Mouse (Mus musculus): ENCODE measurements around the gene Gm2974. TPM values are rescaled to one million over a fixed set of nuclear protein-coding genes. Genes with fewer than 3 reads are reported as not detected.
"Not testable (repeated sequence)": the region's sequence is repeated elsewhere in the genome, so short reads cannot be mapped to it uniquely, and the experiment has no call there.

Gene Gm2974
- polyA plus RNA-seq (2017; shearing (Covaris generic)): 1 to 10 TPM; 2.0 to 3.4 TPM

DNA sequence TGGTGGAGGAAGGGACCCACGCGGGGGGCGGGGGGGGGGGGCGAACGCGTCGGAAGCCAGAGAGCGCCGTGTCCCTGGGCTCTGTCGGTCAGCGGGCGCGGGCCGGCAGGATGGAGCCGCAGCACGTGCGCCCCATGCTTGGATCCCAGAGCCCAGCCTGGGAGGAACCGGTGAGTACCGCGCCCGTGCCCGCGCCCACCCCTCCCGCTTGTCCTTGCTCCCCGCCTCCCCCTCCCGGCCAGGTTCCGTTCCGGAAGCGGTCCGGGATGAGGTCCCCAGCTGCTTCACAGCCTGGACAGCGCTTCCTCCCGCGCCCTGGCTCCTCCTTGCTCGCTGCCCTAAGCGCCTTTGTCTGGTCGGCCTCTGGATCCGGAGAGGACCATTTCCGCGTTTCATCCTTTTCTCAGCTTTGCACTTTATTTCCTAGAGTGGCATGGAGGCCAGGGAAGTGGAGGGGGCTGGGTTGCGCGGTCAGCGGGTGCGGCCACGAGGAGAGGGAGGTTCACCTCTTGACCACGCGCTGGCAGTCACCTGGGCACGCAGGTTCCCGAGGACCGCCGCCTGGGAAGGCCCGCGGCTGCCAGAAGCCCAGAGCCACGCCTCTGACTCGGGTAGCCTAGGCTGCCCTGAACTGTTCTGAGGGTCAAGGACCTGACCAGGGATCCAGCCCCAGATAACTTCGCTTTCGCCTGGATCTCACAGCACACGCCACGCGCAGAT lies at the start of gene Gm2974:
Gene Gm2974, plus strand, starts transcription at position 86 of the 720 bp plus-strand sequence.
- not testable (repeated sequence) for ATAC-seq

GRCm38 (mm10) chr14:4141646-4142045 lies 40.7 kb upstream of the Gm2974 start:
- ATAC-seq: not testable (repeated sequence)

GRCm38 (mm10) chr14:4164730-4165129 lies 17.6 kb upstream of the Gm2974 start, which contains the start of gene Gm3127:
Gene Gm3127, plus strand, starts transcription at chr14:4165030.
- ATAC-seq: not testable (repeated sequence)

GRCm38 (mm10) chr14:4182030-4182429 lies 346 bp upstream of the Gm2974 start:
- not testable (repeated sequence) for ATAC-seq

DNA sequence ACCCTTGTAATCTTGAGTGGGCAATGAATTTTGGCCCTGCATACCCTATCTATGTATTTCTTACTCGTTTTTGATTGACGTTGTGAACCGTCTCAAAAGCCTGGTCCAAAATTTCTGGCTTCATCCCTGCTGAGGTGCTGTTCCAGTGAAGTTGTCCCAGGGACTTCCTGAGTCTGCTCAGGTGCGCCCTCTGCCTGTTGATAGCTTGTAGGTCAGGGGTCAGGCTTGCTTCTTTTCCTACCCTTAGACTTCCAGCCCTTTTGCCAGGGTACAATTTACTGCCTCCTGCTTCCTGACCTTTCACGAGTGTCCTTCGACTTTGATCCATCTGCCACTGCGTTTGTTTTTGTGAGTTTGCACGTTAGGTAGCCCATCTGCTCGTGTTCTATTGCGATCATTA lies 999 bp downstream of the Gm2974 start:
- ATAC-seq: not testable (repeated sequence)

GRCm38 (mm10) chr14:4249331-4249730 lies 67.0 kb downstream of the Gm2974 start, which contains the start of gene Gm3138:
Gene Gm3138, plus strand, starts transcription at chr14:4249631.
- not testable (repeated sequence) for ATAC-seq

Other genes starting within 250 kb of the Gm2974 start
- gene Gm3095, start 219.0 kb upstream of the Gm2974 start, polyA plus RNA-seq (2017; shearing (Covaris generic)): 1 to 10 TPM in 1 of 2 experiments, under 1 TPM in 1; 0.53 to 1.2 TPM
- gene Gm3099, start 184.2 kb upstream of the Gm2974 start, polyA plus RNA-seq (2017; shearing (Covaris generic)): under 1 TPM in 1 of 2 experiments, not detected in 1; 0.54 TPM
- gene Gm5796, start 158.6 kb upstream of the Gm2974 start, polyA plus RNA-seq (2017; shearing (Covaris generic)): 1 to 10 TPM; 1.4 to 3.5 TPM
- gene Gm3115, start 98.5 kb upstream of the Gm2974 start, polyA plus RNA-seq (2017; shearing (Covaris generic)): 1 to 10 TPM; 1.1 to 1.8 TPM
- 1 to 10 TPM; 1.6 to 4.8 TPM for gene Gm8108, start 72.0 kb upstream of the Gm2974 start, polyA plus RNA-seq (2017; shearing (Covaris generic))
- gene Gm3127, start 17.5 kb upstream of the Gm2974 start, polyA plus RNA-seq (2017; shearing (Covaris generic)): not detected
- not detected for gene Gm3138, start 67.1 kb downstream of the Gm2974 start, polyA plus RNA-seq (2017; shearing (Covaris generic))
- gene Gm3149, start 134.7 kb downstream of the Gm2974 start, polyA plus RNA-seq (2017; shearing (Covaris generic)): not detected
- 10 to 100 TPM in 1 of 2 experiments, 1 to 10 TPM in 1; 5.8 to 12.6 TPM for gene 2610042L04Rik, start 152.2 kb downstream of the Gm2974 start, polyA plus RNA-seq (2017; shearing (Covaris generic))
- not detected for gene Gm3159, start 214.9 kb downstream of the Gm2974 start, polyA plus RNA-seq (2017; shearing (Covaris generic))
- gene Gm3164, start 232.9 kb downstream of the Gm2974 start, polyA plus RNA-seq (2017; shearing (Covaris generic)): 1 to 10 TPM; 4.2 to 6.2 TPM
- not detected for gene Gm3173, start 248.4 kb downstream of the Gm2974 start, polyA plus RNA-seq (2017; shearing (Covaris generic))